Comparison of ENCODE assay signal across 7 mouse cellular contexts in the genomic region with DNA sequence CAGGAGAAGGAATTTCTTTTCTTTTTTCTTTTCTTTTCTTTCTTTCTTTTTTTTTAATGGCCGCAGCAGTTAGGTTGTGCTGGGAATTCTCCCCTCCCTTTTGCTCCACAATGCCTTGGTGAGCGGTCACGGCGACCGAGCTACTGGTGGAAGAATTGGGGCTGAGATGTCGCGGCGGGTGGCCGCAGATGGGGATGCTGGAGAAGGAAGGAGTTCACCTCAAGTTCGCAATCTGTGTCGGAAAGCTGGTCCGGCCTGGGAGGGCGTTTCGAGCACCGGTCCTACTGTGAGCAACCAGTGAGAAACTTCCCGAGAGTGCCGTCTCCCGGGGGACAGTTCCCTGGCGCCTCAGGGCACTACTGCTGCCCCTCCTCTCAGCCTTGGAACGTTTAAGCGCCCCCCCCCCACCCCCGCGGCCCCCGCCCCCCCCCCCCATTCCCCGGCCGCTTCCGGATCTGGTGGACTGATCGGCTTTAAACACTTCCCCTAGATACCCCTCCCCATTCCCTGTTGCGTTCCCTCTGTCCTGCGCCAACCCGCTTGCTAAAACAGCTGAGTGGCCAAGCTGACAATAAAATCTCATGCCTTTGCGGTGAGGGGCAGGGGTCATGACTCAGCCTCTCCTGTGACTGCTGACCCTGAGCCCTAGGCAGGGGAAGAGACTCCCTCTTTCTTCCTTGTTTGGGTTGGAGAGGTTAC. TPM values are rescaled to one million over a fixed set of nuclear protein-coding genes. Genes with fewer than 3 reads are reported as not detected.
DNase-seq lines count a peak whose midpoint lies in the region; ATAC-seq and TF ChIP-seq lines count a peak whose summit lies in the region.

No protein-coding gene starts in this region.

- H3K4me2 ChIP-seq in forebrain, postnatal 0 days (ENCODE audit: low read depth), result peak overlapping the region; percentile 85
- H3K4me2 ChIP-seq in liver, postnatal 0 days (ENCODE audit: low read depth, low read length), result peak overlapping the region; percentile 96

- H3K36me3 ChIP-seq in megakaryocyte, embryonic 14.5 days (replicated peaks; ENCODE audit: low read length), result peaks cover 77% of the 10 kb centered on the region
- H3K36me3 ChIP-seq in forebrain, postnatal 0 days (ENCODE audit: insufficient read depth), result peaks cover 14% of the 10 kb centered on the region
- H3K36me3 ChIP-seq in liver, postnatal 0 days (replicated peaks; ENCODE audit: insufficient read depth, low read length), result no peaks in the 10 kb centered on the region

- WGBS in forebrain, postnatal 0 days, result 1% methylated on average over 25 of the region's 32 CpGs
- 27% methylated on average over 24 of the region's 32 CpGs for WGBS in liver, postnatal 0 days (ENCODE audit: insufficient replicate concordance)

- TF ChIP-seq EP300 in liver, postnatal 0 days (IDR thresholded peaks at IDR 0.05; ENCODE audit: low read depth), result no peak

- no peaks in the 10 kb centered on the region for H3K9me3 ChIP-seq in megakaryocyte, embryonic 14.5 days
- H3K9me3 ChIP-seq in forebrain, postnatal 0 days (ENCODE audit: low read length), result no peaks in the 10 kb centered on the region
- no peaks in the 10 kb centered on the region for H3K9me3 ChIP-seq in liver, postnatal 0 days (ENCODE audit: low read length)

- no peak for ATAC-seq in megakaryocyte, adult 5-6 weeks (ENCODE audit: poor library complexity, severe bottlenecking)
- no peak for ATAC-seq in forebrain, postnatal 0 days
- ATAC-seq in liver, postnatal 0 days, result peak; percentile 18; the same call in 1 of the 2 replicates

- peak overlapping the region; percentile 73 for H3K9ac ChIP-seq in forebrain, postnatal 0 days
- peak overlapping the region; percentile 26; the same call in 1 of the 2 replicates for H3K9ac ChIP-seq in liver, postnatal 0 days (replicated peaks)

- H3K4me1 ChIP-seq in megakaryocyte, embryonic 14.5 days, result peaks cover 100% of the 10 kb centered on the region
- H3K4me1 ChIP-seq in forebrain, postnatal 0 days (ENCODE audit: insufficient read depth), result peaks cover 25% of the 10 kb centered on the region
- H3K4me1 ChIP-seq in liver, postnatal 0 days (ENCODE audit: insufficient read depth), result peaks cover 33% of the 10 kb centered on the region

- peak overlapping the region; percentile 91 for H3K4me3 ChIP-seq in megakaryocyte, embryonic 14.5 days (replicated peaks)
- peak overlapping the region; percentile 74 for H3K4me3 ChIP-seq in forebrain, postnatal 0 days (ENCODE audit: low read depth, low read length)
- H3K4me3 ChIP-seq in liver, postnatal 0 days (ENCODE audit: low read depth, low read length), result peak overlapping the region; percentile 61

- H3K27ac ChIP-seq in forebrain, postnatal 0 days (ENCODE audit: low read depth, low read length), result peak overlapping the region; percentile 93
- H3K27ac ChIP-seq in liver, postnatal 0 days (ENCODE audit: low read depth), result no peak overlapping the region

- peak; percentile 54 to 57 for DNase-seq in cerebellum, postnatal 10 days
- no peak for DNase-seq in forebrain, postnatal 0 days
- no peak for DNase-seq in liver, postnatal 0 days
- DNase-seq in yolk sac, embryonic 10.5 days (ENCODE audit: low spot score), result peak; percentile 56
- DNase-seq in frontal cortex, postnatal 14 days (ENCODE audit: low spot score in 2 of 2), result no peak

- no peak for TF ChIP-seq CTCF in forebrain, postnatal 0 days (IDR thresholded peaks at IDR 0.05; ENCODE audit: low read depth)
- no peak for TF ChIP-seq CTCF in liver, postnatal 0 days (IDR thresholded peaks at IDR 0.05; ENCODE audit: low read depth)

- no peaks in the 10 kb centered on the region for H3K27me3 ChIP-seq in megakaryocyte, embryonic 14.5 days (replicated peaks)
- H3K27me3 ChIP-seq in forebrain, postnatal 0 days (ENCODE audit: insufficient read depth, low read length), result no peaks in the 10 kb centered on the region
- H3K27me3 ChIP-seq in liver, postnatal 0 days (ENCODE audit: insufficient read depth, low read length), result peaks cover 5% of the 10 kb centered on the region; the same call in 1 of the 2 replicates

RNA-seq across cellular contexts. Expression of a gene that starts 35.9 kb away (rescaled TPM):
- 46.9 and 62.9 TPM in 2 replicates for polyA plus RNA-seq in megakaryocyte, embryonic 14.5 days (2012; ENCODE audit: insufficient read depth, low replicate concordance)
- total RNA-seq in megakaryocyte, adult 5-6 weeks (2015), result 13.9 and 14.2 TPM in 2 replicates
- total RNA-seq in megakaryocyte, adult 5-6 weeks (2017), result 7.8 TPM in 2 replicates
- 50.9 and 60.7 TPM in 2 replicates for total RNA-seq in forebrain, postnatal 0 days (2014; rRNA removed)
- polyA plus RNA-seq in forebrain, postnatal 0 days (2015; fragmentation: Nextera tagmentation; extraction: Ambion mirVana), result 16.6 and 21.2 TPM in 2 replicates
- 3.8 and 4.4 TPM in 2 replicates for polyA plus RNA-seq in liver, postnatal 0 days (2015; fragmentation: Nextera tagmentation; extraction: Ambion mirVana)

Comparison
In these comparisons a context has a peak if more than half of its experiments do, and no peak if none do; other contexts are left out.
1. DNase-seq: peak in cerebellum, postnatal 10 days (2 of 2) and yolk sac, embryonic 10.5 days (single experiment); none in forebrain, postnatal 0 days (single experiment), liver, postnatal 0 days (single experiment) and frontal cortex, postnatal 14 days (0 of 2).
2. Peak in every context shown above with its lines, with median percentiles within 50 percentile points of each other: H3K4me3 ChIP-seq.